Mouse (Mus musculus) ES-E14 (cell line): ENCODE measurements around the gene Ccdc88a. TPM values are rescaled to one million over a fixed set of nuclear protein-coding genes. Genes with fewer than 3 reads are reported as not detected.

Experiments
- DNase-seq: peaks from one replicate; pipeline ENCODE4 v3.0.0-alpha.2; 2013; ENCODE audit warnings: low read depth, low spot score
- H3K27ac ChIP-seq: 2 replicates; pipeline ENCODE4 v1.5.1; 2012; ENCODE audit warnings: low read depth, mild to moderate bottlenecking, low read length, moderate library complexity, mixed read lengths; ENCODE audit not compliant: poor library complexity, insufficient read depth, severe bottlenecking
- H3K36me3 ChIP-seq: 2 replicates; pipeline ENCODE4 v1.6.1; 2012; ENCODE audit warnings: mild to moderate bottlenecking, low read length, moderate library complexity, mixed read lengths; ENCODE audit not compliant: control insufficient read depth, poor library complexity, insufficient read depth, severe bottlenecking
- H3K4me1 ChIP-seq, 2 experiments: fragments of 150-350 bp in 1 of 2; sonication (generic) in 1 of 2; 2 replicates each; pipeline ENCODE4 v1.6.1; 2012; ENCODE audit warnings: low read length in 2 of 2, mild to moderate bottlenecking in 1 of 2, mixed read lengths in 1 of 2; ENCODE audit not compliant: control insufficient read depth in 2 of 2, insufficient read depth in 2 of 2, poor library complexity in 1 of 2
- H3K4me3 ChIP-seq, 2 experiments: fragments of 150-350 bp in 1 of 2; sonication (generic) in 1 of 2; 2 replicates each; pipeline ENCODE4 v1.5.1; 2012; ENCODE audit warnings: low read length in 2 of 2, low read depth in 1 of 2, mild to moderate bottlenecking in 1 of 2, mixed read lengths in 1 of 2; ENCODE audit not compliant: insufficient read depth in 1 of 2, poor library complexity in 1 of 2, severe bottlenecking in 1 of 2
- H3K9ac ChIP-seq: 2 replicates; pipeline ENCODE4 v1.6.1; 2012; ENCODE audit warnings: low read depth, mild to moderate bottlenecking, low read length, mixed read lengths; ENCODE audit not compliant: poor library complexity, insufficient read depth, severe bottlenecking
- H3K9me3 ChIP-seq: fragments of 150-350 bp; sonication (generic); 2 replicates; pipeline ENCODE4 v1.6.1; 2012; ENCODE audit warnings: low read depth, mild to moderate bottlenecking, low read length; ENCODE audit not compliant: control insufficient read depth, insufficient read depth
- CHD2 ChIP-seq: IDR thresholded peaks from 2 replicates; pipeline ENCODE4 v1.6.1; 2014; ENCODE audit warnings: mild to moderate bottlenecking, low read depth, low read length, inconsistent platforms
- HCFC1 ChIP-seq: IDR thresholded peaks from 2 replicates; pipeline ENCODE4 v1.6.1; 2012; ENCODE audit warnings: low read length, inconsistent platforms, borderline replicate concordance; ENCODE audit not compliant: insufficient read depth
- MAFK ChIP-seq: IDR thresholded peaks from 2 replicates; pipeline ENCODE4 v1.6.1; 2014; ENCODE audit warnings: mild to moderate bottlenecking, low read depth, low read length, inconsistent platforms; ENCODE audit not compliant: insufficient read depth
- ZC3H11A ChIP-seq: IDR thresholded peaks from 2 replicates; pipeline ENCODE4 v1.6.1; 2012; ENCODE audit warnings: low read depth, mild to moderate bottlenecking, inconsistent platforms, low read length, borderline replicate concordance
- ZNF384 ChIP-seq: IDR thresholded peaks from 2 replicates; pipeline ENCODE4 v1.6.1; 2012; ENCODE audit warnings: low read depth, low read length, inconsistent platforms
- in situ Hi-C, 2 experiments: fragments of 600-800 bp; cut with MboI; formaldehyde crosslinking; loops; one replicate each; pipeline ENCODE4 v1.15.1; 2025; ENCODE audit warnings: low sequenced_read_pairs in 2 of 2, inconsistent platforms in 1 of 2; ENCODE audit not compliant: unreplicated experiment in 2 of 2
- total RNA-seq: library from RNA; depleted of rRNA; stranded (reverse); fragments of 300-350 nt; gene quantifications from 2 replicates; pipeline ENCODE4 v1.2.3, GENCODE M21; 2012

Gene Ccdc88a
- total RNA-seq, 1 experiment: 15.3 TPM

DNA sequence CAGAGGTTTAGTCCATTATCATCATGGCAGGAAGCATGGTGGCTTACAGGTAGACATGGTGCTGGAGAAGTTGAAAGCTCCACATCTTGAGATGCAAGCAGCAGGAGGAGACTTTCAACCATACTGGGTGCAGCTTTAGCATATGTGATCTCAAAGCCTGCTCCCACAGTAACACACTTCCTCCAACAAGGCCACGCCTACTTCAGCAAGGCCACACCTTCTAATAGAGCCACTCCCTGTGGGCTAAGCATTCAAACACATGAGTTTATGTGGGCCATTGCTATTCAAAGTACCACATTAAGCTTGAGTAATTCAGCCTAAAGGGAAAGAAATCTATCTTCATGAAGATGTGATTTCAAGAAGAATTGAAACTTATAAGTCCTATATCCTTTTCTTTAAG, 119.7 kb downstream of the Ccdc88a start:
- no peaks in the 10 kb centered on the region for H3K9me3 ChIP-seq
- no peak overlapping the region for H3K4me3 ChIP-seq
- H3K36me3 ChIP-seq: no peaks in the 10 kb centered on the region
- no peak for DNase-seq
- in situ Hi-C loops: no loop called here
- no peak for TF ChIP-seq ZNF384
- TF ChIP-seq ZC3H11A: no peak
- no peak for TF ChIP-seq MAFK
- no peak for TF ChIP-seq HCFC1
- no peak for TF ChIP-seq CHD2
- H3K27ac ChIP-seq: no peak overlapping the region
- H3K4me1 ChIP-seq: peaks cover 0 to 1% of the 10 kb centered on the region in 2 experiments; a peak in 1 of 4 replicates
- no peak overlapping the region for H3K9ac ChIP-seq

- Histone ChIP-seq H3K9ac (no peak overlapping the region), H3K4me1 (peaks cover 0 to 1% of the 10 kb centered on the region in 2 experiments; a peak in 1 of 4 replicates), H3K4me3 (no peak overlapping the region), H3K36me3 (no peaks in the 10 kb centered on the region), H3K27ac (no peak overlapping the region), H3K9me3 (no peaks in the 10 kb centered on the region)
- TF ChIP-seq MAFK (no peak), ZC3H11A (no peak), CHD2 (no peak), ZNF384 (no peak), HCFC1 (no peak)
- DNase-seq: no peak
- in situ Hi-C loops: no loop called here
Measured at GRCm38 (mm10) chr11:29496962-29497361, 123.5 kb downstream of the Ccdc88a start.

- H3K9ac ChIP-seq: no peak overlapping the region
- H3K27ac ChIP-seq: no peak overlapping the region
- DNase-seq: no peak
- H3K36me3 ChIP-seq: peaks cover 2% of the 10 kb centered on the region; the same call in 1 of the 2 replicates
- H3K4me1 ChIP-seq: no peaks in the 10 kb centered on the region
- no peak overlapping the region for H3K4me3 ChIP-seq
- in situ Hi-C loops: no loop called here
- no peaks in the 10 kb centered on the region for H3K9me3 ChIP-seq
- TF ChIP-seq CHD2 (no peak), ZC3H11A (no peak), ZNF384 (no peak), MAFK (no peak), HCFC1 (no peak)
Measured at GRCm38 (mm10) chr11:29503948-29504893, 130.8 kb downstream of the Ccdc88a start.

- no peak for DNase-seq
- Histone ChIP-seq H3K9ac (no peak overlapping the region), H3K36me3 (peaks cover 2% of the 10 kb centered on the region; the same call in 1 of the 2 replicates), H3K4me3 (no peak overlapping the region), H3K9me3 (no peaks in the 10 kb centered on the region), H3K27ac (no peak overlapping the region), H3K4me1 (no peaks in the 10 kb centered on the region)
- TF ChIP-seq CHD2: no peak
- TF ChIP-seq HCFC1: no peak
- no peak for TF ChIP-seq ZNF384
- no peak for TF ChIP-seq MAFK
- TF ChIP-seq ZC3H11A: no peak
- in situ Hi-C loops: no loop called here
Measured at GRCm38 (mm10) chr11:29504899-29505625, 131.6 kb downstream of the Ccdc88a start.
